Mouse (Mus musculus) ovary, adult 18-20 months (tissue): ENCODE results near the gene Tiprl.
A peak's percentile ranks its signal among the peaks of the same experiment; 100 is the strongest.

ENCODE experiments used
- DNase-seq: peaks from one replicate; pipeline ENCODE4 v3.0.0; 2022; ENCODE audit warnings: low spot score, mixed read lengths

Gene Tiprl

DNA sequence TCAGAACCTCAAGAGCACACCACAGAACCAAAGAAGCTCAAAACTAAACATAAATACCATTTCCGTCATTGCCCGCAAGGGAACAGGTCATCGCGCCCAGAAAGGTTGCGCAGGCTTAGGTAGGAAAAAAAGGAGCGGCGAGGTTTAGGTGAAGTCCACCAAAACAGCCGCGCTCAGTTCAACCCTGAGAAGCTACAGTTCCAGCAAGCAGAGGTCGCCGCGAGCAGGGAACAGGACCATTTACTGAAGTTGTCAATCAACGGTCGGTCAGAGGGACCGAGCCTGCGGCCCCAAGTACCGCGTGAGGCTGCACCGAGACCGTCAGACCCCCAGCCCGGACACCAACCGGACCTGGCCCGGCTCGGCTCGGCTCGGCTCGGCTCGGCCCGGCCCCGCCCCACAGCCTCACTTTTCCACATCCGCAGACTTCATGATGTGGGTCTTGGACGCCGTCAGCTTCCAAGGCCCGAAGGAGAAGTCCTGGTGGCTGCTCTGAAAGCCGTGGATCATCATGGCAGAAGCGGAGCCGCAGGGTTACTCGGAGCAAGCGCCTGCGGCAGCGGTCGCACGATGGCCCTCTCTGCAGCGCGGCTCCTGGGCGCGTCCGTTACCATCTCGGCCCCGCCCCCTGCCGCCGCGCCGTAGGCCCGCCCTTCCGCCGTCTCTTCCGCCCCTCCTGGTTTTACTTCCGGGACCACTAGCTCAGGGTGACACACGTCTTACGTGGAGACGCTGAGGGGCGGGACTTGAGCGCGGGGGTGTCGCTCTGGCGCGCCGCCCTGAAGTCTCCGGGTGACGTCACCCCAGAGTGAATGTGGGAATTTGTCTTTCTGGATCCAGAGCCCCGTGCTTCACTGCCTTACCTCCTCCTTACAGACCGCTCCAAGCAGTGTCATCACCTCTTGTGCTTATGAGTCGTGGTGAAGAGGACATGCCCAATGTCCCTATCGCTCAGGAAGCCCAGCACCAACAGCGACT is at the start of gene Tiprl:
Gene Tiprl (minus strand): TSS at position 676 of the 978 bp plus-strand sequence.
- DNase-seq: peak; percentile 94

DNA sequence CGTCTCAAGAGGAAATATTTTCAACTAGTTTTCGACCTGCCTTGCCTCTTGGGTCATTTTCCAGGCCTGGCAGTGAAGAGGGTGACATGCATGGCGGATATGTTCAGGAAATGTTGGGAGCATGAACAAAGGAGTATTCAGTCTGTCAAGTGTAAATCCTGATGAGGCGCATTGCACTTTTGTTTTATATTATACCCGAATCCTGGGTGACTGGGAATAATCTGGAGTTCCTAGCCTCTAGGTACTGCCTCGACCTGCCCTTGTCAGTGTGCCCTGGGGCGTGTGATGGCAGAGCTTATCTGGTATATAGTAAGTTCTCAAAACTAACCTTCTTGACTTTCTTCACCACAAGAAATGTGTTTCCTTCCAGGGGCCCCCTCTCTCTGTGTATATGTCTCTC is 47.3 kb upstream of the Tiprl start:
- DNase-seq: no peak

GRCm38 (mm10) chr1:165282967-165283345 is 46.2 kb upstream of the Tiprl start:
- DNase-seq: no peak

GRCm38 (mm10) chr1:165282222-165282966 is 45.6 kb upstream of the Tiprl start:
- DNase-seq: no peak

DNA sequence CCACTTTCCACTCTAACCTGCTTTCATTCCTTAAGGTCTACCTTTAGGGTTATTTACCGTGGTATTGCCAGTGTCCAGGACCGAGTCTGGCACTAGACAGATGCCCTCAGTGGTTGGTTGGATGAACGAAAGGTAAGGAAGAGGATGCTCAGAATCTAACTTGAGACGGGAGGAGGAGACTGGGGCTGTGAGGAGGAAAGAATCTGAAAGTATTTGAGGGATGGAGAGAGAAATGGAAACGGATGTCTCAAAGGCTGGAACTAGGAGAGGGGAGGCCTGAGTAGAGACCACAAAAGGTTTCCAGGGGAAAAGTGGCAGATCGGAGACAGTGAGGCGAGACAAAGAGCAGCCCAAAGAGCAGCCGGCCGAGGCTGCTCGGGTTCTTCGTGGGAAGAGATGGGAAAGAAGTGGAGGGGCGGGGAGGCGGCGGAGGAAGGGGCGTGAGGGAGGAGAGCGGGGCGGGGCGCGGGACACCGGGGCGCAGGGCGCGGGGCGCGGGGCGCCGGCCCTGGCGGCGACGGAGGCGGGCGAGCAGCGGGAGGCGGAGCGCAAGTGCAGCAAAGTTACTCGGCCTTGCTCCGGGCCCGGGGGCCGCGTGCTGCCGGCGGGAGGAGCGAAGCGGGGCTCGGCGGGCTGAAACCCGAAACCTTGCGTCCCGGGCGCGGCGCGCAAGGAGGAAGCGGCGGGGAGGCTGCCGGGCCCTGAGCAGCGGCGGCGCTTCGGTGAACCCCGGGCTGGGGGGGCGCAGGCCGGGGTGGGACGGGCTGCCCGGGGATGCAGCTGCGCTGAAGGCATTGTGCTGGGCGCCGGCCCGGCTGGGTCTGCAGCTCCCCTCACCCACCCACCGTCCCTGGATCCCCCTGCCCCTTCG is 44.8 kb upstream of the Tiprl start:
- peak; percentile 77 for DNase-seq

GRCm38 (mm10) chr1:165280741-165281140 is 43.9 kb upstream of the Tiprl start:
- no peak for DNase-seq

GRCm38 (mm10) chr1:165274946-165275345 is 38.1 kb upstream of the Tiprl start:
- DNase-seq: no peak

DNA sequence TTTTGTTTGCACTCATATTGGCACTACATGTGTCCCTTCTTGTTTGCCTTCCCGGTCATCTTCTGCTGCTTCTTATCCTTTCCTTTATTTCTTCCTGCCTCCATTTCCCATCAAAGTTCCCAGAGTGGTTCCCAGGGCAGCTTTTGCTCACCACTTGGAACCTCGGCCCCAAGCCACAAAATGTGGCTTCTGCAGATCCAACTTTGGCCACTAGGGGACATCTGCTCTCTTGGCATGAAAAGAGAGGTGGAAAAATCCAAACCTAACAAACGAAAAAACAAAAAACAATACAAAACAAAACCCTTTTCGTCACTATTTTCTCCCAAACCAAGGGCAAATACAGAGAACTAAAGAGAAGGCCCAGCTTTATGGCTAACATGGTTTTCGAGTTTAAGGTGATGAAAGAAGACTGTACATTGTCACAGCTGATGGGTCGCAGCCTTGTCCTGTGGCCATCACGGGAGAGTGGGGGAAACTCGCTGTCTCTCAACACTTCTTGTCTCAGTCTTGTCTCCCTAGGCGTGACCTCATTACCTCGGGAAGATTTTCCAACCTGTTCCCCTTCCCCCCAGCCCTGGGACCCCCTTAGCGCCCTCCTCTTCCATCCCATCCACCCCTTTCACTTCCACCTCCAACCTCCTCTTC is 15.4 kb upstream of the Tiprl start:
- DNase-seq: no peak

DNA sequence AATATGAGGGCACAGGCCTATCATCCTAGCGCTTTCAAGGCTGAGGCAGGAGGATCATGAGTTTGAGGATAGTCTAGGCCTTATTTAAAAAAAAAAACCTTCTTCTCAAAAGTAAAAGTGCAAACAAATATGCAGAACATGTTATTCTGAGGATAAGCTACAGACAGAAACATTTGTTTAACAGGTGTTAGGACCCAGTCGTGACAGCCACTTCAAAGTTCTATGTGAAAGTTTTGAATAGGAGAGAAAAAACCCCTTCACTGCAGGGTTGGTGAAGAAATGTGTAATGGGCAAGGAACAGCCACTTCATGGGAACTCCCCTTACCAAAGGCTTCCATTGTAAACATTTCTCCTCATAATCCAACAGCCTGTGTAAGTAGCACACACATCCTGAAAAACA is 13.8 kb upstream of the Tiprl start:
- no peak for DNase-seq

GRCm38 (mm10) chr1:165248842-165249241 is 12.0 kb upstream of the Tiprl start:
- no peak for DNase-seq

DNA sequence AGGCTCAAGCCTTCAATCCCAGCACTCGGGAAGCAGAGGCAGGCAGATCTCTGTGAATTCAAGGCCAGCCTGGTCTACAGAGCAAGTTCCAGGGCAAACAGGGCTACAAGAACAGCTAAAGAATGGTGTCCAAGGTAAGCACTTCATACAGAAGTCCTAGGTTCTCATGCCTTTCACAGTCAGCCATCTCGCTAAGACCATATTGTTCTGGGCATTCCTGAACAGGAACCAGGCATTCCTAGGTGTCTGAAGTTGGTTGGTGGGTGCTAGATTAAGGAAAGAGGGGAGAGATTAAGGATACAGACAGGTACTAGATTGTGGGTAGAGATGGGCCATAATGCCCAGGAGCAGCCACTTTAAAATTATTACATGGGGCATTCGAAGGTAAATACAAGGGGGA is 11.0 kb upstream of the Tiprl start:
- DNase-seq: no peak

DNA sequence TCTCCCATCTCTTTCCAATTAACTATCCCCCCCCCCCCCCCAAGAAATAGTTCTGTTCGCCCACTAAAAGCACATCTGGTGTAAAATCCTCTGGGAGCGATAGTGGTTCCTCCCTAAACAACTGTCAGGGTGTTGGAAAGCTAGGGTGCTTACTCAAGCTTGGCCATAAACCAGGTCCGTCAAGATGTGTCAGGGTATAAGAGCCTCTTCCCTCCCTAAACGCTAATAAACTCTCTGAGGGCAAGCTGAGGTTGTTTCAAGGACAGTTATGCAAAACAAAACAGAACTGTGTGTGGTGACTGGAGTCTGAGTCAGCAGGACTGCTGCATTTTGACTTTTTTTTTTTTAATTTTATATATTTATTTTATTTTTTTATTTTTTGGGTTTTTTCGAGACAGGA is 10.3 kb upstream of the Tiprl start:
- DNase-seq: peak; percentile 59

- DNase-seq: no peak
Observed at GRCm38 (mm10) chr1:165246587-165246986, 9.8 kb upstream of the Tiprl start.

DNA sequence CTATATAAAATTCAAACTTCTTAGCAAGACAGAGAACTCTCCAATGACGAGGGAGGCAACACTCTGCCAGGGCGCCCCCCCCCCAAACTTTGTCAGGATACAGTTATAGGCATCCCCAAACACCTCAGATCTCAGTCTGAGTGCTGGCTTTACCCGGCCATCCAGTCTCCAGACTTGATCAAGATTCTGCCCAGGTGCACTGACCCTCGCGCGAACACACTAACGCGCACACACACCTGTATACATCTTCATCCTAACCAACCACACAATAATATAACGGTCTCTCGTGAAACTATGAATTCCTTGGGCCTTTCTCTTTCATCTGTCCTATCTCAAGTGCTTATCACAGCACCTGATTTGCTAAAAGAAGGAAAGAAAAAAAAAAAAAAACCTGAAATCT is 950 bp downstream of the Tiprl start:
- DNase-seq: no peak

- DNase-seq: no peak
Observed at GRCm38 (mm10) chr1:165233806-165234205, 3.0 kb downstream of the Tiprl start.

DNA sequence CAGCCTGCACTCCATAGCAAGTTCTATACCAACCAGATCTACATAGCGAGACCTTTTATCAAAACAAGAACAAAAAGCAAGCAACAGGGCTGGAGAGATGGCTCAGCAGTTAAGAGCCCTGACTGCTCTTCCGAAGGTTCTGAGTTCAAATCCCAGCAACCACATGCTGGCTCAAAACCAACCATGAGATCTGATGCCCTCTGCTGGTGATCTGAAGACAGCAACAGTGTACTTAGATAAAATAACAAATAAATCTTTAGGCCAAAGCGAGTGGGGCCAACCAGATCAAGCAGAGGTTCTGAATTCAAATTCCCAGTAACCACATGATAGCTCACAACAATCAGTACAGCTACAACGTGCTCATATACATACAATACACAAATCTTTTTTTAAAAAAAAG is 6.1 kb downstream of the Tiprl start:
- DNase-seq: no peak

- DNase-seq: no peak
Observed at GRCm38 (mm10) chr1:165229577-165229976, 7.2 kb downstream of the Tiprl start.

- DNase-seq: no peak
Observed at GRCm38 (mm10) chr1:165217023-165217589, 19.7 kb downstream of the Tiprl start.

GRCm38 (mm10) chr1:165215831-165216230 is 21.0 kb downstream of the Tiprl start:
- DNase-seq: no peak

DNA sequence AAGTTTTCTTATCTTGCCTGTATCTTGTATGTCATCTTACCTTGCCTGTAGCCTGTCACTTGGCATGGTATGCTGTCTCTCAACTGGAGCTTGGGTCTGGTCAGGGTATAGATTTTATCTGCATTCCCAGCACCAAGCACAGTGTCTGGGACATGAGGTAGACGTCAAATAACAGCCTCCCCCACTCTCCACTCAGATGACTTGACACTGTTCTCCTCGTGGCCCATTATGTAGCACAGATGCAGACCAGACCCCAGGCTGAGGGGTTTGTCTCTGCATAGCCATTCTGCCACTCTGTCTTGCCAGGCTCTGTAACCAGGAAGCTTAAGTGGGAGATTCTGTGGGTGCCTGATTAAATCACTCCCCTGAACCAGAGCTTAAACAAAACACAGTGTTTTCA is 31.2 kb downstream of the Tiprl start:
- no peak for DNase-seq

GRCm38 (mm10) chr1:165203488-165204035 is 33.2 kb downstream of the Tiprl start:
- DNase-seq: no peak
